Mouse (Mus musculus) thymus, postnatal 25 days (tissue): Measurements from ENCODE around the gene Mgat5.

ENCODE experiments used
- DNase-seq: peaks from one replicate; pipeline ENCODE4 v3.0.0; 2022

Gene Mgat5

GRCm38 (mm10) chr1:127308207-127308725 is 103.5 kb downstream of the Mgat5 start:
- peak; percentile 39 for DNase-seq

GRCm38 (mm10) chr1:127308989-127309701 is 104.3 kb downstream of the Mgat5 start:
- DNase-seq, result peak; percentile 36

GRCm38 (mm10) chr1:127310011-127310410 is 105.2 kb downstream of the Mgat5 start:
- DNase-seq, result no peak

- no peak for DNase-seq
Measured at GRCm38 (mm10) chr1:127310703-127311102, 105.9 kb downstream of the Mgat5 start.

- DNase-seq, result no peak
Measured at GRCm38 (mm10) chr1:127313652-127314350, 109.0 kb downstream of the Mgat5 start.

- no peak for DNase-seq
Measured at GRCm38 (mm10) chr1:127315763-127316627, 111.2 kb downstream of the Mgat5 start.

- no peak for DNase-seq
Measured at GRCm38 (mm10) chr1:127316651-127317050, 111.8 kb downstream of the Mgat5 start.

GRCm38 (mm10) chr1:127317541-127317940 is 112.7 kb downstream of the Mgat5 start:
- no peak for DNase-seq

- DNase-seq, result no peak
Measured at GRCm38 (mm10) chr1:127318486-127318885, 113.7 kb downstream of the Mgat5 start.

- no peak for DNase-seq
Measured at GRCm38 (mm10) chr1:127319768-127320167, 115.0 kb downstream of the Mgat5 start.

- DNase-seq, result no peak
Measured at GRCm38 (mm10) chr1:127320956-127321355, 116.1 kb downstream of the Mgat5 start.

GRCm38 (mm10) chr1:127321638-127322037 is 116.8 kb downstream of the Mgat5 start:
- DNase-seq, result no peak

- DNase-seq, result peak; percentile 35
Measured at GRCm38 (mm10) chr1:127322169-127322805, 117.5 kb downstream of the Mgat5 start.

GRCm38 (mm10) chr1:127325601-127326198 is 120.9 kb downstream of the Mgat5 start:
- no peak for DNase-seq

GRCm38 (mm10) chr1:127327773-127328172 is 123.0 kb downstream of the Mgat5 start:
- no peak for DNase-seq

- DNase-seq, result no peak
Measured at GRCm38 (mm10) chr1:127328354-127328875, 123.6 kb downstream of the Mgat5 start.

GRCm38 (mm10) chr1:127329810-127330209 is 125.0 kb downstream of the Mgat5 start:
- no peak for DNase-seq

GRCm38 (mm10) chr1:127337740-127338139 is 132.9 kb downstream of the Mgat5 start:
- no peak for DNase-seq

GRCm38 (mm10) chr1:127338833-127339487 is 134.1 kb downstream of the Mgat5 start:
- DNase-seq, result no peak

GRCm38 (mm10) chr1:127340296-127340695 is 135.5 kb downstream of the Mgat5 start:
- no peak for DNase-seq

GRCm38 (mm10) chr1:127344913-127345312 is 140.1 kb downstream of the Mgat5 start:
- DNase-seq, result no peak
